Comparison of ENCODE assay signal across 17 mouse cellular contexts in genomic region chr11:116701377-116701841, GRCm38 (mm10). TPM values are rescaled to one million over a fixed set of nuclear protein-coding genes. Genes with fewer than 3 reads are reported as not detected.
DNase-seq lines count a peak whose midpoint lies in the region; ATAC-seq and TF ChIP-seq lines count a peak whose summit lies in the region.
"Had no signal": no experiment of that assay in that cellular context is flagged by ENCODE, and none has a peak within 500 bp of the region (broad histone marks: within the 10 kb centered on the region; RNA-seq: fewer than 3 reads in every experiment).

No protein-coding gene starts in this region.

- H3K36me3 ChIP-seq in heart, embryonic 11.5 days (ENCODE audit: control insufficient read depth, insufficient read depth, low read length), result no peaks in the 10 kb centered on the region
- H3K36me3 ChIP-seq: limb, embryonic 15.5 days had no signal

- TF ChIP-seq CTCF in left cerebral cortex, adult 2 months (IDR thresholded peaks at IDR 0.05), result no peak

- intact Hi-C loops in heart, postnatal 36 days (cut with DNase I), result no loop called here
- intact Hi-C loops in left cerebral cortex, adult 2 months (cut with DNase I), result no loop called here

- no peak overlapping the region for H3K4me3 ChIP-seq in heart, embryonic 11.5 days (ENCODE audit: low read depth, low read length)
- H3K4me3 ChIP-seq in left cerebral cortex, adult 2 months, result no peak overlapping the region
- H3K4me3 ChIP-seq: limb, embryonic 15.5 days had no signal

- H3K9ac ChIP-seq in heart, embryonic 11.5 days (ENCODE audit: low read depth, low read length), result no peak overlapping the region
- H3K9ac ChIP-seq: limb, embryonic 15.5 days had no signal

- H3K4me2 ChIP-seq in heart, embryonic 11.5 days, result no peak overlapping the region
- H3K4me2 ChIP-seq: limb, embryonic 15.5 days had no signal

- no peaks in the 10 kb centered on the region for H3K4me1 ChIP-seq in heart, embryonic 11.5 days (ENCODE audit: control insufficient read depth, insufficient read depth, low read length)

- no peak for DNase-seq in heart, adult 8-10 months (ENCODE audit: low spot score)
- DNase-seq in R1 (ENCODE audit: low read depth, low spot score) (peak; percentile 70), adipocyte (ENCODE audit: low spot score) (no peak)
- DNase-seq in kidney, postnatal 10 days, result peak; percentile 42
- peak; percentile 45 for DNase-seq in lung, postnatal 10 days
- DNase-seq in heart, postnatal 36 days, result no peak
- DNase-seq in left cerebral cortex, adult 2 months (ENCODE audit: extremely low spot score in 1 of 2, low spot score in 2 of 2), result no peak
- DNase-seq: adrenal gland, postnatal 25 days; B cell, adult 2 months; heart, adult 11 months; thymus, postnatal 14 days had no signal

- H3K27me3 ChIP-seq in heart, embryonic 11.5 days (ENCODE audit: control insufficient read depth, insufficient read depth, low read length), result peaks cover 9% of the 10 kb centered on the region
- H3K27me3 ChIP-seq: limb, embryonic 15.5 days had no signal

- no peak for ATAC-seq in heart, embryonic 11.5 days (replicated peaks; ENCODE audit: insufficient number of reproducible peaks, low FRiP score, low TSS enrichment)
- ATAC-seq: intestine, embryonic 16.5 days had no signal

- 0 out of 2 replicates have a peak overlapping the region, but pooled peaks have one; percentile 10 for H3K27ac ChIP-seq in heart, embryonic 11.5 days (ENCODE audit: low read depth, low read length)
- H3K27ac ChIP-seq in left cerebral cortex, adult 2 months, result no peak overlapping the region
- H3K27ac ChIP-seq: limb, embryonic 15.5 days had no signal

- H3K9me3 ChIP-seq in heart, embryonic 11.5 days (replicated peaks; ENCODE audit: control insufficient read depth, low read length), result no peaks in the 10 kb centered on the region
- H3K9me3 ChIP-seq: limb, embryonic 15.5 days had no signal

- 39% methylated on average over 5 of the region's 5 CpGs for WGBS in heart, embryonic 11.5 days (ENCODE audit: insufficient replicate concordance)

RNA-seq across cellular contexts. Expression of gene Cygb, which starts 47.3 kb away (rescaled TPM):
- 1.1 and 1.2 TPM in 2 replicates for polyA plus RNA-seq in heart, embryonic 11.5 days (2014; fragmentation: Nextera tagmentation; extraction: Ambion mirVana)
- total RNA-seq in heart, adult 8-10 months (2022), result 10 to 100 TPM; 40.6 to 64.1 (median 43.0) TPM
- total RNA-seq in heart, postnatal 36 days (2021), result 10 to 100 TPM; 39.8 to 50.8 TPM
- total RNA-seq in left cerebral cortex, adult 2 months (2021), result 10 to 100 TPM; 42.8 to 45.3 TPM
- total RNA-seq: megakaryocyte progenitor cell, adult 5-6 weeks; monocyte, adult 5-6 weeks had no signal

RNA-seq across cellular contexts. Expression of gene Prcd, which starts 48.1 kb away (rescaled TPM):
- polyA plus RNA-seq in heart, embryonic 11.5 days (2014; fragmentation: Nextera tagmentation; extraction: Ambion mirVana), result 0.35 and 0.92 TPM in 2 replicates
- total RNA-seq in heart, adult 8-10 months (2022), result 1 to 10 TPM; 1.4 to 2.0 (median 1.8) TPM
- 1 to 10 TPM in 1 of 2 experiments, under 1 TPM in 1; 0.97 to 1.8 TPM for total RNA-seq in heart, postnatal 36 days (2021)
- 1 to 10 TPM; 5.4 to 5.8 TPM for total RNA-seq in left cerebral cortex, adult 2 months (2021)
- total RNA-seq: monocyte, adult 5-6 weeks; neutrophil, adult 5-6 weeks had no signal

Comparison
In these comparisons a context has a peak if more than half of its experiments do, and no peak if none do; other contexts are left out.
1. DNase-seq: peak in R1 (single experiment), kidney, postnatal 10 days (single experiment) and lung, postnatal 10 days (single experiment); none in heart, adult 8-10 months (single experiment), heart, postnatal 36 days (0 of 2), left cerebral cortex, adult 2 months (0 of 2) and adipocyte (single experiment).